Mouse (Mus musculus): ENCODE measurements around the gene BC048671. TPM values are rescaled to one million over a fixed set of nuclear protein-coding genes. Genes with fewer than 3 reads are reported as not detected.

Gene BC048671
- polyA plus RNA-seq (2015; fragmentation: Nextera tagmentation; extraction: Ambion mirVana), result not detected in 2 replicates

DNA sequence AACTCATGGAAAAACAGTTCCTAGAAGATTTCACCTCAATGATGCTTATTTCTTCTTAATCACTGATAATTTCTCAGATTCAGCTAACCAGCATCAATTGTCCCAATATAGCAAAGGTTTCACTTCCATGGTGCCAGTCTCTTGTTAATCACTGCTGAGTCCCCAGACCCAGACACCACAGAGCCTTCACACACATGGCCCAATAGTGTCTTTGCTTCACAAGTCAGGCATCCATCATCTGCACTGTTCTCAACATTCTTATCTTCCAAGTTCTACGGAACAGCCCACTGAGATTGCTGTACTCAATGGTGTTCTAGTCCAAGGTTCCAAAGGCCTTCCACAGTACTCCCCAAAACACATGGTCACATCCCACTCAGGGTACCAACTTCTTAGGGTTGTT is at the start of gene BC048671:
Gene BC048671 (plus strand): TSS at position 301 of the 400 bp plus-strand sequence.
- no peak within 1 kb of the TSS for H3K9ac ChIP-seq
- H3K4me2 ChIP-seq, result no peak within 1 kb of the TSS
- 0 out of 2 replicates have a peak, but pooled peaks cover 3% of the 10 kb centered on the region for H3K9me3 ChIP-seq
- H3K4me1 ChIP-seq, result no peaks in the 10 kb centered on the region
- WGBS, result 91% methylated on average over 1 of the region's 1 CpGs
- H3K27me3 ChIP-seq, result no peaks in the 10 kb centered on the region
- H3K4me3 ChIP-seq, result no peak within 1 kb of the TSS
- no peak within 1 kb of the TSS for H3K27ac ChIP-seq
- no peak for ATAC-seq (ENCODE audit: insufficient number of reproducible peaks, insufficient read depth, low FRiP score, low TSS enrichment, low read depth)
- H3K36me3 ChIP-seq, result no peaks in the 10 kb centered on the region

DNA sequence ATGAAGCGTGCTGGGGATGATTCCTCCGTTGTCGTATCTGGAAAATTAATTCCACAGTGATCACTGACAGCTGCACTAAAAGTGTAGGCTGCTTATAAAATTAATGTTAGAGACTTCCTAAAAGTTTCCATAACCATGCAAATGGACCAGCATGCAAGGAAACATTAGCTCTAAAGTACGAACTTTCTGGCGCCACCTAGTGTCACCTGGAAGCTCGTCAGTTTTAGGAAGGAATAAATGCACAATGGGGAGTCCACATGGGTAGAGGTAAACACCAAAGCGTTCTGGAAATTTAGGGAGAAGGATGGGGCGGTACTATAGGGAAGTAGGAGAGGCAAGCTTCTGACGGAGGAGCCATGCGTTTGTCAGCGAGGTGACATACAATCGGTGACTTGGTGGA is 12.8 kb upstream of the BC048671 start:
- 55% methylated on average over 12 of the region's 12 CpGs for WGBS
- Histone ChIP-seq H3K9ac (no peak overlapping the region), H3K36me3 (no peaks in the 10 kb centered on the region), H3K4me1 (no peaks in the 10 kb centered on the region), H3K4me2 (no peak overlapping the region), H3K27ac (no peak overlapping the region), H3K9me3 (peaks cover 3% of the 10 kb centered on the region; the same call in 1 of the 2 replicates), H3K27me3 (no peaks in the 10 kb centered on the region), H3K4me3 (no peak overlapping the region)
- ATAC-seq (ENCODE audit: insufficient number of reproducible peaks, insufficient read depth, low FRiP score, low TSS enrichment, low read depth), result no peak

DNA sequence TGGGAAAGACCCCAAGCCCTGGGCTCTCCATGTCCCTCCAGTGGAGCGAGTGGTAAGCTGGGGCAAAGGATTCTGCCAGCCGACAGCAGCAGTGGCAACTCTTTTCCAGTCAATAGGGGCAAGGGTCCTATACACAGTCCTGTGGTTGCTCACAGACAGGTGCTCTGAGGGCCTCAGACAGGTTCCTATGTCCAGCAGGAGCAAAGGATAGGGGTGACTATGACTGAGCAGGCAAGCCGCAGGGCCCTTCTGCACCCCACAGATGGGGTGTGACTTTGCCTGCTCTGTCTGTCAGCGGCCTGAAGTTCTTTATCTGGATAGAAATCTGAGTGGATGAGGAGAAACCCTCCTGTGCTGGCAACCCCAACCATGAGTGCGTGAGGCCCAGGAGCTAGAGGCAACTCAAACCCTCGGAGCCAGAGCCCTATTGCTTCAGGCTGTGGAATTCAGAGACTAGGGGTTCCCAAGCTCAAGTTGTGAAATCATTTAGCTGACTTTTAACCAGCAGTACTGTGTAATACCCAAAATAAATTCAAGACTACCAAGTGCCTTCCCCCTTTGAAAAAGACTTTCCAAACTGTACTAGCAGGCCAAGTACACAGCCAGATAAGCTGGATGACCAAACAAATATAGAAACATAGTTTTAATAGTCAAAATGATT is 5.4 kb downstream of the BC048671 start:
- Histone ChIP-seq H3K27ac (no peak overlapping the region), H3K9me3 (peaks cover 10% of the 10 kb centered on the region), H3K4me2 (no peak overlapping the region), H3K4me3 (no peak overlapping the region), H3K27me3 (no peaks in the 10 kb centered on the region), H3K9ac (no peak overlapping the region), H3K4me1 (no peaks in the 10 kb centered on the region), H3K36me3 (no peaks in the 10 kb centered on the region)
- 80% methylated on average over 6 of the region's 6 CpGs for WGBS
- ATAC-seq (ENCODE audit: insufficient number of reproducible peaks, insufficient read depth, low FRiP score, low TSS enrichment, low read depth), result no peak

DNA sequence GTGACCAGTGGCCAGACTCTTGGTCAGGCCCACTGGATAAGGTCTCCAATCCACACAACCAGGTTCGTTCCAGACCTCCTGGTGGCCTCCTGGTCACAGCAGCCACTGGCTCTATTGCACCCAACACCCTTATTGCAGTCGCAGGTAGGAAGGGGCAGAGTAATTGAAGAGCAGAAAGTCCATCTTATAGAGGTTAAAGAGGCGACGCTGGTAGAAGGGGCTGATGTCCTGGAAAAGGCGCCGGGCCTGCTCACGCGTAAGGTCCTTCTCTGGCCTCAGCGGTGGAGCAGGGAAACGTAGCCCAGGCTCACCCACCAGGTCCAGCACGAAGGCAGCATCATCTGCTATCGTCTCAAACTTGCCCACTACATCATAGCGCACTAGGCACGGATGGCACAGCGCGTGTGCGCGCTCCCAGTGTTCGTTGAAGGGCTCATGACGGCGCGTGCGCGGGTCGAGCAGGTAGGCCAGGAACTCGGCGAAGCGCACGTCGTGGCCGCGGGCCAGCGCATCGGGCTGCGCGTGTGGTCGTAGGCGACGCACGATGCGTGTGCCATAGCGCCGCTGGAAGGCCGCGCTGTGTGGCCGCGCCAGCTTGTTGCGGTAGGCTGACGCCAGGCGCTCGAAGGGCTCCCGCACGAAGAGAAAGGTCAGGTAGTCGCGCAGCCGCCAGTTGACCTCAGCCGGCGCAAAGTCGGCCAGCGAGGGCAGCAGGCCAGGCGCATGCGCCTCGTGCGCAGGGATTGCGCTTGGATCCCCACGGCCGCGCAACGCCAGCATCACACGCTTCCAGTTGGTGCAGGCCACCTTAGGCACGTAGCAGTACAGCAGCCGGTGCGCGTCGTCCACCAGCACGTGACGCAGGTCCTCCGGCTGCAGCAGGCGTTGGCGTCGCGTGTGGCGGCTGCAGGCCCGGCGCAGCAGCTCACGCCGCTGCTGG is 8.1 kb downstream of the BC048671 start:
- no peaks in the 10 kb centered on the region for H3K36me3 ChIP-seq
- no peaks in the 10 kb centered on the region for H3K27me3 ChIP-seq
- no peak overlapping the region for H3K4me2 ChIP-seq
- H3K9me3 ChIP-seq, result peaks cover 10% of the 10 kb centered on the region
- peak; percentile 35 for ATAC-seq (ENCODE audit: insufficient number of reproducible peaks, insufficient read depth, low FRiP score, low TSS enrichment, low read depth)
- no peaks in the 10 kb centered on the region for H3K4me1 ChIP-seq
- no peak overlapping the region for H3K27ac ChIP-seq
- no peak overlapping the region for H3K9ac ChIP-seq
- no peak overlapping the region for H3K4me3 ChIP-seq
- WGBS, result 88% methylated on average over 87 of the region's 87 CpGs

DNA sequence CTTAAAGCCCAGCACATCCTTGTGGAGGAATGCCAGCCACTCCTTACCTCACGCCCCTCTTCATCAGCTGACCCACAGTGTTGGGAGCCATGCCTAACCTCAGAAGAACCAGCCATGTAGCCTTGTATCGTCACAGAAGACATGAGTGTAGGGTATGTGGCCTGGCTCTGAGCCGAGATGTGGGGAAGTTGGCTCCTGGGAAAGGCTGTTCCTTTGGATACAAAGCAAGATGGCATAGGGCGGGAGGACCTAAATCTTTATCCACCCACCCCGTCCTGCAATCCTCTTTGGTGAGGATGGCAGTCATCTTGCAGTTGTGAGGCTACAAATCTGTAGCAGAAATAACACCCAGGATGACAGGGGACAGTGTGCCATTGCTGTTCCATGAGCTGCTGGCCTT is 14.9 kb downstream of the BC048671 start:
- Histone ChIP-seq H3K9me3 (no peaks in the 10 kb centered on the region; the same call in 1 of the 2 replicates), H3K4me1 (no peaks in the 10 kb centered on the region), H3K36me3 (no peaks in the 10 kb centered on the region), H3K4me3 (no peak overlapping the region), H3K27ac (no peak overlapping the region), H3K9ac (no peak overlapping the region), H3K27me3 (no peaks in the 10 kb centered on the region), H3K4me2 (no peak overlapping the region)
- no peak for ATAC-seq (ENCODE audit: insufficient number of reproducible peaks, insufficient read depth, low FRiP score, low TSS enrichment, low read depth)
- WGBS, result 90% methylated on average over 5 of the region's 5 CpGs

DNA sequence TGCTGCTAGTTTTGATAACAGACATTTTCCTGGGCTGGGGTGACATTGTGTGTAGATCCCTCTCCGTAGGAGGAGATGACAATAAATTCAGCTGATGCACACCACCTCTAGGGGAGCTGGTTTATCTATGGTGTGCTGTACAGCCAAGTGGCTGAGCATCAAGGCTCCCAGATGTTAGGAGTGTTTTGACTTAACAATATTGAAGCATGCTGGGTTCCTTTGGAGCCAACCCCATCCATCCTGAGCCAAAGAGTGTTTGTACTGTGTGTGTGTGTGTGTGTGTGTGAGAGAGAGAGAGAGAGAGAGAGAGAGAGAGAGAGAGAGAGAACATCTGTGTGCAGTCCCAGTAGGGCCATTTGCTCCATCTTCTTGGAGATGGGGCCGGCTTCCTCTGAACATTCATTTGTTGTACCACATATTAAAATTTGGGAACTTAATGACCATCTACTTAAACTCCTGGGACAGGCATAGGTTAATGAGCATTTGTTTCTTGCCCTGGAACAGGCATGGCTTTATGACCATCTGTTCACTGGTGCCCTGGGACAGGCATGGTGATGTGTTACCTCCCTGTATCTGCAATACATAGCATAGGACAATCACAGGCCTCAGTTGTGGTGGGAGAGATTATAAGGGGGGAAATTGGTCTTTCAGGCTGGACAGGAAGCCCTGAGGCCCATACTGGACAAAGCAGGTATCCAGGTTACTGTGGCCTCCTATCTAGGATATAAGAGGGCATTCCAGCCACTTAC is 16.7 kb downstream of the BC048671 start:
- Histone ChIP-seq H3K4me3 (no peak overlapping the region), H3K9ac (no peak overlapping the region), H3K4me1 (no peaks in the 10 kb centered on the region), H3K27ac (no peak overlapping the region), H3K9me3 (no peaks in the 10 kb centered on the region), H3K4me2 (no peak overlapping the region), H3K36me3 (no peaks in the 10 kb centered on the region), H3K27me3 (no peaks in the 10 kb centered on the region)
- 83% methylated on average over 2 of the region's 2 CpGs for WGBS
- no peak for ATAC-seq (ENCODE audit: insufficient number of reproducible peaks, insufficient read depth, low FRiP score, low TSS enrichment, low read depth)

DNA sequence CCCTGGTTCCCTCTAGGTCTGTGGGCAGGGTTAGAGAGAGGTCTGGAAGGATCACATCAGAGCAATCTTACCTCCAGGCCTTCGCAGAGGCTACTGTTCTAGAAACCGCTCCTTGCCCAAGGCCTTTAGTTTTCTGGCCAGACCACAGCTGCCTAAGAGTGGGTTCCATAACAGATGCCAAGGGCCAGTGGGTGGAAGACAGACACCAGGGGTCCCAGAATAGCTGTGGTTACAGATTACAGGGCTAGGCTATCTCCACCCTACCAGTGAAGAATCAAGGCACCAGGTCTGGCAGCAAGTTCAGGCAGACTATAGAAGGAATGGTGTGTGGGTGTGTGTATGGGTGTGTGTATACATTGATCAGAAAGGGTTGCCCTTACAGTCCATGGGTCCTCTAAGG is 18.0 kb downstream of the BC048671 start:
- no peaks in the 10 kb centered on the region for H3K9me3 ChIP-seq
- no peak overlapping the region for H3K4me2 ChIP-seq
- no peak for ATAC-seq (ENCODE audit: insufficient number of reproducible peaks, insufficient read depth, low FRiP score, low TSS enrichment, low read depth)
- WGBS, result 93% methylated on average over 2 of the region's 2 CpGs
- H3K4me1 ChIP-seq, result no peaks in the 10 kb centered on the region
- H3K9ac ChIP-seq, result no peak overlapping the region
- no peaks in the 10 kb centered on the region for H3K36me3 ChIP-seq
- H3K4me3 ChIP-seq, result no peak overlapping the region
- no peak overlapping the region for H3K27ac ChIP-seq
- H3K27me3 ChIP-seq, result 0 out of 2 replicates have a peak, but pooled peaks cover 1% of the 10 kb centered on the region

DNA sequence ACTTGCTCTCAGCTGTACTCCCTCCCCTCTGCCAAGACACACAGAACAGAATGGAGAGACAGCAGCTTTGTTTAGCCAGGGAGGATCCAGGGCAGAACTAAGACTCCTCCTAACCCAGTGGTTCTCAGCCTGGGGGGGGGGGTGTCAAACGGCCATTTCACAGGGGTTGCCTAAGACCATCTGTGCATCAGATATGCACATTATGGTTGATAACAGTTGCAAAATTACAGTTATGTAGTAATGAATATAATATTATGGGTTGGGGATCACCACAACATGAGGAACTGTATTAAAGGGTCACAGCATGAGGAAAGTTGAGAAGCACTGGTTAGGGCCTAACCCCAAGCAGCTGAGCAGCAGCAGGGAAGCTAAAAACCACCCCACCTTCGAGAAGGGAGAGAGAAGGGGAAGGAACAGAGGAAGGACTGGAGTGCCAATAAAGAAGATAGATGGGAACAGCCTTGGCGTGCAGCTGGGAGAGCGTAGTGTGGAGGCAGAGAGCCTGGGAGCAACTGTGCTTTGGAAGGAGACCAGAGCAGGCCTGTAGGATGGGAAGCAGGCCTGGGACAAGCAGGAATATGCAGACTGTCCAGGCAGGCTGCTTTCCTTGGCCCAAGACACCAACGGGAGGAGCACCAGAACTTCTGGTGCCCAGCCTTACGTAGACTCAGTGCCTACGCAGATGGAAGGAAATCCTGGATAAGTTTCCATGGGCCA is 18.6 kb downstream of the BC048671 start:
- no peak overlapping the region; the same call in 1 of the 2 replicates for H3K27ac ChIP-seq
- WGBS, result 75% methylated on average over 7 of the region's 7 CpGs
- ATAC-seq (ENCODE audit: insufficient number of reproducible peaks, insufficient read depth, low FRiP score, low TSS enrichment, low read depth), result no peak
- no peaks in the 10 kb centered on the region for H3K9me3 ChIP-seq
- H3K4me1 ChIP-seq, result no peaks in the 10 kb centered on the region
- no peak overlapping the region for H3K4me3 ChIP-seq
- H3K4me2 ChIP-seq, result no peak overlapping the region
- no peaks in the 10 kb centered on the region for H3K36me3 ChIP-seq
- no peak overlapping the region for H3K9ac ChIP-seq
- H3K27me3 ChIP-seq, result peaks cover 7% of the 10 kb centered on the region

DNA sequence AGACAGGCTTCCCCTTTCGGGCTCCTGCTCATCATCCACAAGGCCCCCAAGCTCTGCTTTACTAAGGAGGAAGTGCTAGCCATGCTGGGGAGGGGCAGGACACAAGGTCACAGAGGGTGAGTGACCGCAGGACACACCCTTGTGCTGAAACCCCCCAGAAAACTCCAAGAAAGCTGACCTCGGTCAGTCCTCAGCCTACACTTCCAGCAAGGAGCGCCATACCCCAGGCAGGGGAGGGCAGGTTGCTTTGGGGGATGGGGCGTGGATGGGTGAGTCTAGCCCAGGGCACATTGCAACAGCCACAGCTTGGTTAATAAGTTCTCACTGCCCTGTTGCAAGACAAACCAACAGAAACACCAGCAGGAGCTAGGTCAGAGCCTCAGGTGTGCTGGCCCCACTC is 19.4 kb downstream of the BC048671 start:
- no peak overlapping the region for H3K27ac ChIP-seq

DNA sequence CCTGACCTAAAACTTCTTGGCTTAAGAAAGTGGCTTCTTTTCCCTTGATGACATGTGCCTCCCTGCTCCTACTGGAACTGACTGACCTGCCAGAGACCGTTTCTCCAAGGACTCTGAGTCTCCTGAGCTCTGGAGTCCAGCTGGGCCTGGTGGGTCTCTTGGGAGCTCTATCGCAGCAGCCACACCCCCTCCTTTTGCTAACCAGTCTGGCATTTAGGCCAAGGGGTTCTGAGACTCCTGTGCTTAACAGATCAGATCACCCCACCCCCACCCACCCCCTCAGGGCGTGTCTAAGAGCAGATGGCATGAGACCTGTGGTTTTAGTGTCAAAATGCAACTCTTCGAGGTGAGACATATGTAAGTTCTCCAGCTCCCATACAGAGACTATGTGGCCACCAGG is 20.8 kb downstream of the BC048671 start:
- Histone ChIP-seq H3K9ac (no peak overlapping the region), H3K9me3 (no peaks in the 10 kb centered on the region), H3K27ac (no peak overlapping the region), H3K27me3 (peaks cover 17% of the 10 kb centered on the region), H3K4me3 (no peak overlapping the region), H3K4me2 (no peak overlapping the region), H3K36me3 (no peaks in the 10 kb centered on the region), H3K4me1 (0 out of 2 replicates have a peak, but pooled peaks cover 5% of the 10 kb centered on the region)
- ATAC-seq (ENCODE audit: insufficient number of reproducible peaks, insufficient read depth, low FRiP score, low TSS enrichment, low read depth), result no peak
- WGBS, result 46% methylated on average over 4 of the region's 4 CpGs

More for the DNA sequence above, 19.4 kb downstream of the BC048671 start:
- no peak overlapping the region for H3K9ac ChIP-seq
- WGBS, result 77% methylated on average over 5 of the region's 5 CpGs
- H3K4me3 ChIP-seq, result no peak overlapping the region
- 0 out of 2 replicates have a peak, but pooled peaks cover 5% of the 10 kb centered on the region for H3K4me1 ChIP-seq
- ATAC-seq (ENCODE audit: insufficient number of reproducible peaks, insufficient read depth, low FRiP score, low TSS enrichment, low read depth), result no peak
- peaks cover 15% of the 10 kb centered on the region for H3K27me3 ChIP-seq
- H3K4me2 ChIP-seq, result no peak overlapping the region
- H3K9me3 ChIP-seq, result no peaks in the 10 kb centered on the region
- H3K36me3 ChIP-seq, result no peaks in the 10 kb centered on the region

DNA sequence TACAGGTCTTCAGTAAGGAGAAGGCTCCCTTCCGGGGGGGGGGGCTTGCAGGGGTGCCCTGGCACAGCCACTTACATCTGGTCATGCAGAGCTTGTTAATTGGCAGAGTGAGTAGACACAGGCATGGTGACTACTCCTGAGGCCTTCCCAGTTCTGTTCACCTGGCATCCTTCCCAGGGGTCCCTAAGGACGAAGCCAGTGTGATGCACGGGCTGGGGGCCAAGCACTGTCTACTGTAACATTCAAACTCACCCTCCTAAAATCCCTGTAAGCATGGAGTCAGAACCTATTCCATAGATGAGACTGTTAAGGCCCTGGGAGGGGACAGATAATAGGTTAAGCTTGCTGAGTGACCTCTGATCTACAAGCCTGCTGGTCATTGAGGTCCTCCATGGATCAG is 23.0 kb downstream of the BC048671 start:
- WGBS, result 71% methylated on average over 3 of the region's 3 CpGs
- Histone ChIP-seq H3K9me3 (no peaks in the 10 kb centered on the region), H3K4me3 (no peak overlapping the region), H3K9ac (no peak overlapping the region), H3K27ac (no peak overlapping the region), H3K4me1 (0 out of 2 replicates have a peak, but pooled peaks cover 5% of the 10 kb centered on the region), H3K27me3 (peaks cover 17% of the 10 kb centered on the region), H3K4me2 (no peak overlapping the region), H3K36me3 (no peaks in the 10 kb centered on the region)
- ATAC-seq (ENCODE audit: insufficient number of reproducible peaks, insufficient read depth, low FRiP score, low TSS enrichment, low read depth), result no peak
